Mouse (Mus musculus) subcutaneous adipose tissue, adult 2 months (tissue): ENCODE results near the gene Olfr1463. TPM values are rescaled to one million over a fixed set of nuclear protein-coding genes. Genes with fewer than 3 reads are reported as not detected.

ENCODE experiments used
- polyA plus RNA-seq: library from polyadenylated mRNA; depleted of rRNA; stranded (reverse); fragments of >200 nt; gene quantifications from 2 replicates; pipeline ENCODE4 v1.2.3, GENCODE M21; 2012; ENCODE audit warnings: low replicate concordance; rRNA removed

Gene Olfr1463
- not detected in 2 replicates for polyA plus RNA-seq

DNA sequence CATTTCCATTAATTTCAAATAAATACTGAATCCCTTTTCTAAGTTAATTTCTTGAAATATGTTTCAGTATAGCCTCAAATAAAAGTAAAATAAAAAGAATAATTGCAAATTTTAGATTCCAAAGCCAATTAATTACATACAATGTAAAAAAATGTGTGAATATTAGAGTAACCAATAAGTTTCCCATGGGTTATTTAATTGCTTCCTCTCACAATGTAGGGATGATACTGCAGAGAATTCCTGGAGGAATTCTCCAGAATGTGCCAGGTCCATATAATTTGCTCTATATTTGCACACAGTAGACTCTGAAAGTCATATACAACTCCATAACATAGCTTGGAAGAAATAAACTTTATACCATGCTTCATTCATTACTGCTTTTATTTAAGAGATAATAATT, at the start of gene Olfr1463:
Gene Olfr1463 (plus strand): TSS at position 301 of the 400 bp plus-strand sequence.

DNA sequence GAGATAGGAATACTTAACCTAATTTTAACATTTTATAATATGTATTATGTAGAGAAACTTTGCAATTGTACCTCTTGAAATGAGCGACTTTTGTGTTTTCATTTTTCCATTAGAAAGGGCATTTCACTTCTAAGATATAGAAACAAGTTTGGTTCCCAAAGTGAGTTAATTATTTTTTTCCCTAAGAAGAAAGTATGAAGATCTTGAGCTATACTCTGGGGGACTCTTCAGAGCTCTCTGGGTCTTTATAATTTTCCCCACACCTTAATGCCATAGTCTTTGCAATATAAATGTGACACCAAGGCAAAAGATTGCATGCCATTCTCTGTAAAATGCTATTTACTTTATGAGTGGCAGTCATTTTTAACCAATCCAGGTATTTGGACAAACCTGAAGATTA, 45.7 kb upstream of the Olfr1463 start, which contains the start of gene Olfr1462:
Gene Olfr1462 (plus strand): TSS at position 301 of the 400 bp plus-strand sequence.

Other genes with a start within 250 kb of the Olfr1463 start
- not detected in 2 replicates for gene Olfr1451, start 236.3 kb upstream of the Olfr1463 start, polyA plus RNA-seq
- gene Olfr1453, start 203.0 kb upstream of the Olfr1463 start, polyA plus RNA-seq, result not detected in 2 replicates
- not detected in 2 replicates for gene Olfr1454, start 170.7 kb upstream of the Olfr1463 start, polyA plus RNA-seq
- gene Olfr1457, start 133.4 kb upstream of the Olfr1463 start, polyA plus RNA-seq, result not detected in 2 replicates
- gene Olfr1458, start 124.6 kb upstream of the Olfr1463 start, polyA plus RNA-seq, result not detected in 2 replicates
- gene Olfr1459, start 81.8 kb upstream of the Olfr1463 start, polyA plus RNA-seq, result not detected in 2 replicates
- not detected in 2 replicates for gene Olfr1461, start 68.3 kb upstream of the Olfr1463 start, polyA plus RNA-seq
- not detected in 2 replicates for gene Olfr1462, start 45.6 kb upstream of the Olfr1463 start, polyA plus RNA-seq
- not detected in 2 replicates for gene Olfr1465, start 84.2 kb downstream of the Olfr1463 start, polyA plus RNA-seq
- gene Olfr1466, start 107.5 kb downstream of the Olfr1463 start, polyA plus RNA-seq, result not detected in 2 replicates
- not detected in 2 replicates for gene Olfr1467, start 130.9 kb downstream of the Olfr1463 start, polyA plus RNA-seq
- gene Olfr1469, start 176.5 kb downstream of the Olfr1463 start, polyA plus RNA-seq, result not detected in 2 replicates
- not detected in 2 replicates for gene Olfr1471, start 212.1 kb downstream of the Olfr1463 start, polyA plus RNA-seq
- not detected in 2 replicates for gene Olfr1472, start 224.8 kb downstream of the Olfr1463 start, polyA plus RNA-seq
- not detected in 2 replicates for gene Olfr1474, start 238.2 kb downstream of the Olfr1463 start, polyA plus RNA-seq
- not detected in 2 replicates for gene Olfr1475, start 248.9 kb downstream of the Olfr1463 start, polyA plus RNA-seq